Mouse (Mus musculus) small intestine, adult 2 months (tissue): Measurements from ENCODE around the gene Tmod2.
"Not testable (repeated sequence)": the region's sequence is repeated elsewhere in the genome, so short reads cannot be mapped to it uniquely, and the experiment has no call there.

Source experiments
- CTCF ChIP-seq: fragments of 200-500 bp; IDR thresholded peaks from 2 replicates; pipeline ENCODE4 v1.5.1; 2012; ENCODE audit warnings: low read depth, mild to moderate bottlenecking, control low read depth, inconsistent platforms, low read length, moderate library complexity, mixed read lengths; ENCODE audit not compliant: insufficient replicate concordance, insufficient read length; ENCODE audit errors: extremely low read depth
- POLR2A ChIP-seq: fragments of 200-500 bp; IDR thresholded peaks from 2 replicates; pipeline ENCODE4 v1.6.1; 2012; ENCODE audit warnings: low read depth, mild to moderate bottlenecking, control low read depth, inconsistent platforms, low read length, moderate library complexity

- not testable (repeated sequence) for TF ChIP-seq CTCF, POLR2A
These were observed 45.3 kb upstream of the Tmod2 start for GRCm38 (mm10) chr9:75656456-75656855.
